Mouse (Mus musculus) CH12.LX (cell line): ENCODE data around the gene Adgrb3. TPM values are rescaled to one million over a fixed set of nuclear protein-coding genes. Genes with fewer than 3 reads are reported as not detected.

Source experiments
- DNase-seq: peaks from one replicate; pipeline ENCODE4 v3.0.0-alpha.2; 2013; ENCODE audit errors: extremely low read depth
- H3K27ac ChIP-seq: 2 replicates; pipeline ENCODE4 v1.5.1; 2012; ENCODE audit warnings: low read depth, mild to moderate bottlenecking, control low read depth, moderate library complexity; ENCODE audit not compliant: insufficient read depth
- H3K27me3 ChIP-seq: replicated peaks from 2 replicates; pipeline ENCODE3; 2012; ENCODE audit warnings: inconsistent platforms
- H3K36me3 ChIP-seq, 2 experiments: replicated peaks in 1 of 2; 2 replicates each; pipeline versions ENCODE3 to v1.6.1; 2012; ENCODE audit warnings: inconsistent platforms in 1 of 2, low read length in 1 of 2, mild to moderate bottlenecking in 1 of 2, mixed read lengths in 1 of 2, moderate library complexity in 1 of 2; ENCODE audit not compliant: control insufficient read depth in 1 of 2, insufficient read depth in 1 of 2
- H3K4me1 ChIP-seq, 2 experiments: 2 replicates each; pipeline ENCODE4 v1.6.1; 2012; ENCODE audit warnings: inconsistent platforms in 1 of 2, moderate library complexity in 1 of 2; ENCODE audit not compliant: insufficient read depth in 2 of 2, control insufficient read depth in 1 of 2
- H3K4me2 ChIP-seq: 2 replicates; pipeline ENCODE4 v1.6.1; 2012; ENCODE audit warnings: low read depth, mild to moderate bottlenecking, control low read depth; ENCODE audit not compliant: poor library complexity, insufficient read depth, severe bottlenecking
- H3K4me3 ChIP-seq, 3 experiments: fragments of 150-350 bp in 1 of 3; sonication (generic) in 1 of 3; replicated peaks in 1 of 3; 2 replicates each; pipeline versions ENCODE3 to v1.5.1; 2011 to 2012; ENCODE audit warnings: low read depth in 2 of 3, low read length in 2 of 3, mild to moderate bottlenecking in 2 of 3, moderate library complexity in 2 of 3, control low read depth in 1 of 3, improper control_type of control experiment in 1 of 3, inconsistent platforms in 1 of 3, mixed read lengths in 1 of 3; ENCODE audit not compliant: poor library complexity in 1 of 3
- H3K79me2 ChIP-seq: replicated peaks from 2 replicates; pipeline ENCODE4 v1.6.1; 2012; ENCODE audit warnings: mild to moderate bottlenecking, moderate library complexity; ENCODE audit not compliant: control insufficient read depth, poor library complexity, insufficient read depth, severe bottlenecking; ENCODE audit errors: extremely low read depth
- H3K9ac ChIP-seq: 2 replicates; pipeline ENCODE4 v1.6.1; 2012; ENCODE audit warnings: low read depth, mild to moderate bottlenecking, control low read depth, moderate library complexity; ENCODE audit not compliant: insufficient read depth
- H3K9me3 ChIP-seq: replicated peaks from 2 replicates; pipeline ENCODE3; 2012; ENCODE audit warnings: low read length, inconsistent platforms, mixed read lengths
- BHLHE40 ChIP-seq: IDR thresholded peaks from 2 replicates; pipeline ENCODE4 v1.6.1; 2011; ENCODE audit warnings: mild to moderate bottlenecking, low read depth, low read length, improper control_type of control experiment
- CHD1 ChIP-seq: IDR thresholded peaks from 2 replicates; pipeline ENCODE4 v1.6.1; 2012; ENCODE audit warnings: low read depth, low read length, improper control_type of control experiment, inconsistent platforms
- CHD2 ChIP-seq: IDR thresholded peaks from 2 replicates; pipeline ENCODE4 v1.6.1; 2011; ENCODE audit warnings: low read length, improper control_type of control experiment
- CTCF ChIP-seq, 2 experiments: IDR thresholded peaks in 1 of 2; conservative IDR thresholded peaks in 1 of 2; 2 replicates each; pipeline ENCODE4 v1.5.1; 2011 to 2012; ENCODE audit warnings: low read depth in 2 of 2, low read length in 2 of 2, improper control_type of control experiment in 1 of 2, inconsistent platforms in 1 of 2, mild to moderate bottlenecking in 1 of 2, moderate library complexity in 1 of 2
- E2F4 ChIP-seq: IDR thresholded peaks from 2 replicates; pipeline ENCODE4 v1.6.1; 2011; ENCODE audit warnings: low read depth, low read length, improper control_type of control experiment; ENCODE audit not compliant: insufficient replicate concordance
- ELF1 ChIP-seq: IDR thresholded peaks from 2 replicates; pipeline ENCODE4 v1.6.1; 2014; ENCODE audit warnings: low read depth, mild to moderate bottlenecking, inconsistent platforms, low read length, improper control_type of control experiment
- EP300 ChIP-seq: IDR thresholded peaks from 2 replicates; pipeline ENCODE4 v1.6.1; 2011; ENCODE audit warnings: low read length, improper control_type of control experiment
- GABPA ChIP-seq: IDR thresholded peaks from 2 replicates; pipeline ENCODE4 v1.6.1; 2012; ENCODE audit warnings: low read depth, low read length, improper control_type of control experiment, inconsistent platforms; ENCODE audit not compliant: insufficient replicate concordance
- HCFC1 ChIP-seq: IDR thresholded peaks from 2 replicates; pipeline ENCODE4 v1.6.1; 2012; ENCODE audit warnings: low read depth, mild to moderate bottlenecking, inconsistent platforms, low read length, improper control_type of control experiment
- JUN ChIP-seq: IDR thresholded peaks from 2 replicates; pipeline ENCODE4 v1.6.1; 2011; ENCODE audit warnings: low read depth, mild to moderate bottlenecking, low read length, improper control_type of control experiment, moderate library complexity; ENCODE audit not compliant: insufficient read depth
- KAT2A ChIP-seq: IDR thresholded peaks from 2 replicates; pipeline ENCODE4 v1.6.1; 2012; ENCODE audit warnings: low read length, improper control_type of control experiment, inconsistent platforms; ENCODE audit not compliant: insufficient replicate concordance
- MAX ChIP-seq: IDR thresholded peaks from 2 replicates; pipeline ENCODE4 v1.6.1; 2011; ENCODE audit warnings: low read length, improper control_type of control experiment
- MAZ ChIP-seq: IDR thresholded peaks from 2 replicates; pipeline ENCODE4 v1.6.1; 2012; ENCODE audit warnings: low read depth, mild to moderate bottlenecking, inconsistent platforms, low read length, improper control_type of control experiment, moderate library complexity
- MEF2A ChIP-seq: IDR thresholded peaks from 2 replicates; pipeline ENCODE4 v1.6.1; 2014; ENCODE audit warnings: low read depth, mild to moderate bottlenecking, inconsistent platforms, low read length, improper control_type of control experiment, borderline replicate concordance
- NELFE ChIP-seq: IDR thresholded peaks from 2 replicates; pipeline ENCODE4 v1.6.1; 2011; ENCODE audit warnings: low read depth, low read length, improper control_type of control experiment
- PAX5 ChIP-seq: IDR thresholded peaks from 2 replicates; pipeline ENCODE4 v1.6.1; 2012; ENCODE audit warnings: low read length, inconsistent platforms, mixed read lengths
- POLR2AphosphoS2 ChIP-seq: IDR thresholded peaks from 2 replicates; pipeline ENCODE4 v1.6.1; 2011; ENCODE audit warnings: low read depth, low read length, improper control_type of control experiment
- RAD21 ChIP-seq: IDR thresholded peaks from 2 replicates; pipeline ENCODE4 v1.6.1; 2011; ENCODE audit warnings: low read depth, mild to moderate bottlenecking, low read length, improper control_type of control experiment, moderate library complexity
- SIN3A ChIP-seq: IDR thresholded peaks from 2 replicates; pipeline ENCODE4 v1.6.1; 2012; ENCODE audit warnings: low read length, improper control_type of control experiment, inconsistent platforms
- UBTF ChIP-seq: IDR thresholded peaks from 2 replicates; pipeline ENCODE4 v1.6.1; 2012; ENCODE audit warnings: low read depth, mild to moderate bottlenecking, inconsistent platforms, low read length, improper control_type of control experiment, moderate library complexity
- USF1 ChIP-seq: IDR thresholded peaks from 2 replicates; pipeline ENCODE4 v1.6.1; 2014; ENCODE audit warnings: low read depth, mild to moderate bottlenecking, inconsistent platforms, low read length, improper control_type of control experiment
- ZKSCAN1 ChIP-seq: IDR thresholded peaks from 2 replicates; pipeline ENCODE4 v1.6.1; 2012; ENCODE audit warnings: low read depth, inconsistent platforms, low read length, improper control_type of control experiment, borderline replicate concordance
- ZMIZ1 ChIP-seq: IDR thresholded peaks from 2 replicates; pipeline ENCODE4 v1.6.1; 2012; ENCODE audit warnings: low read depth, mild to moderate bottlenecking, inconsistent platforms, low read length, improper control_type of control experiment
- dilution Hi-C: fragments of 300-500 bp; cut with MboI; formaldehyde crosslinking; loops from 2 replicates; pipeline ENCODE4 v1.14.3; 2020; ENCODE audit warnings: low sequenced_read_pairs; ENCODE audit not compliant: extremely low pct_unique_long_range_greater_than_20kb, extremely low pct_ligation_motif_present
- in situ Hi-C: fragments of 300-500 bp; cut with MboI; formaldehyde crosslinking; loops from 3 replicates; pipeline ENCODE4 v1.14.3; 2019; ENCODE audit warnings: low sequenced_read_pairs, low pct_ligation_motif_present, low pct_unique_long_range_greater_than_20kb, mixed read lengths
- polyA plus RNA-seq: library from polyadenylated mRNA; unstranded; fragments of >175 nt; gene quantifications from 2 replicates; pipeline ENCODE4 v1.2.1, GENCODE M21; 2012; ENCODE audit warnings: low read depth; ENCODE audit not compliant: insufficient read length
- total RNA-seq, 2 experiments: library from RNA; depleted of rRNA; stranded (reverse); fragments of 300-350 nt in 1 of 2; fragments of >200 nt in 1 of 2; gene quantifications; 2 replicates each; pipeline ENCODE4 v1.2.3; 2012 to 2014

Gene Adgrb3
- total and polyA plus RNA-seq, 3 experiments: not detected

- Histone ChIP-seq H3K9ac (no peak overlapping the region), H3K27ac (no peak overlapping the region), H3K4me3 (no peak overlapping the region), H3K4me2 (no peak overlapping the region), H3K36me3 (no peaks in the 10 kb centered on the region), H3K9me3 (peaks cover 17% of the 10 kb centered on the region), H3K27me3 (no peaks in the 10 kb centered on the region), H3K4me1 (no peaks in the 10 kb centered on the region), H3K79me2 (no peaks in the 10 kb centered on the region)
- in situ Hi-C loops: no loop called here
- TF ChIP-seq ZKSCAN1 (no peak), MEF2A (no peak), MAZ (no peak), KAT2A (no peak), RAD21 (no peak), E2F4 (no peak), MAX (no peak), PAX5 (no peak), CHD1 (no peak), POLR2AphosphoS2 (no peak), EP300 (no peak), GABPA (no peak), HCFC1 (no peak), JUN (no peak), CTCF (conservative IDR thresholded peaks at IDR 0.05 in 1 of 2, IDR thresholded peaks at IDR 0.05 in 1 of 2; ENCODE audit: low read depth in 2 of 2, low read length in 2 of 2) (no peak), BHLHE40 (no peak), UBTF (no peak), ZMIZ1 (no peak), USF1 (no peak)
- dilution Hi-C loops: no loop called here
- no peak for DNase-seq
Measured at GRCm38 (mm10) chr1:25204636-25205035, 624.9 kb downstream of the Adgrb3 start.

GRCm38 (mm10) chr1:25199392-25199791 lies 630.1 kb downstream of the Adgrb3 start:
- H3K4me3 ChIP-seq: no peak overlapping the region
- TF ChIP-seq USF1 (no peak), MAX (no peak), BHLHE40 (no peak), SIN3A (no peak), CHD2 (no peak), RAD21 (no peak), MAZ (no peak), CTCF (conservative IDR thresholded peaks at IDR 0.05 in 1 of 2, IDR thresholded peaks at IDR 0.05 in 1 of 2; ENCODE audit: low read depth in 2 of 2, low read length in 2 of 2) (no peak), POLR2AphosphoS2 (no peak), ELF1 (no peak), NELFE (no peak), MEF2A (no peak)
- no peak overlapping the region for H3K9ac ChIP-seq
- peaks cover 28% of the 10 kb centered on the region for H3K9me3 ChIP-seq
- no peaks in the 10 kb centered on the region for H3K27me3 ChIP-seq
- dilution Hi-C loops: no loop called here
- no peaks in the 10 kb centered on the region for H3K36me3 ChIP-seq
- H3K4me1 ChIP-seq: no peaks in the 10 kb centered on the region
- no peak overlapping the region for H3K4me2 ChIP-seq
- no peak for DNase-seq
- in situ Hi-C loops: no loop called here
- no peak overlapping the region for H3K27ac ChIP-seq
- H3K79me2 ChIP-seq: no peaks in the 10 kb centered on the region
